ENCODE assay signal across 7 mouse cellular contexts in genomic region chr10:29361095-29361463, GRCm38 (mm10). TPM values are rescaled to one million over a fixed set of nuclear protein-coding genes. Genes with fewer than 3 reads are reported as not detected.
DNase-seq lines count a peak whose midpoint lies in the region; ATAC-seq and TF ChIP-seq lines count a peak whose summit lies in the region.

No protein-coding gene starts in this region.

- no peaks in the 10 kb centered on the region for H3K36me3 ChIP-seq in lung, postnatal 0 days (ENCODE audit: insufficient read depth, low read length)
- no peaks in the 10 kb centered on the region for H3K36me3 ChIP-seq in liver, embryonic 11.5 days (ENCODE audit: control insufficient read depth, insufficient read depth, low read length)
- no peaks in the 10 kb centered on the region for H3K36me3 ChIP-seq in stomach, embryonic 15.5 days

- H3K9ac ChIP-seq in lung, postnatal 0 days (replicated peaks; ENCODE audit: low read depth) = peak overlapping the region; percentile 96
- H3K9ac ChIP-seq in liver, embryonic 11.5 days (ENCODE audit: low read depth, low read length) = peak overlapping the region; percentile 96
- peak overlapping the region; percentile 96 for H3K9ac ChIP-seq in stomach, embryonic 15.5 days

- TF ChIP-seq EP300 in lung, postnatal 0 days (IDR thresholded peaks at IDR 0.05) = no peak

- no peaks in the 10 kb centered on the region for H3K9me3 ChIP-seq in lung, postnatal 0 days (ENCODE audit: low read length)
- no peaks in the 10 kb centered on the region for H3K9me3 ChIP-seq in liver, embryonic 11.5 days (ENCODE audit: control insufficient read depth, low read length)
- H3K9me3 ChIP-seq in stomach, embryonic 15.5 days = no peaks in the 10 kb centered on the region

- peak overlapping the region; percentile 99 for H3K27ac ChIP-seq in lung, postnatal 0 days (ENCODE audit: low read length)
- peak overlapping the region; percentile 94 for H3K27ac ChIP-seq in liver, embryonic 11.5 days (ENCODE audit: low read depth, low read length)
- peak overlapping the region; percentile 99 for H3K27ac ChIP-seq in stomach, embryonic 15.5 days

- no peaks in the 10 kb centered on the region for H3K27me3 ChIP-seq in lung, postnatal 0 days (replicated peaks; ENCODE audit: insufficient read depth, low read length)
- no peaks in the 10 kb centered on the region for H3K27me3 ChIP-seq in liver, embryonic 11.5 days (replicated peaks; ENCODE audit: control insufficient read depth, insufficient read depth, low read length)
- no peaks in the 10 kb centered on the region for H3K27me3 ChIP-seq in stomach, embryonic 15.5 days (replicated peaks)

- ATAC-seq in lung, postnatal 0 days = no peak
- peak; percentile 18; the same call in 1 of the 2 replicates for ATAC-seq in erythroblast, adult 5-6 weeks (replicated peaks; ENCODE audit: low FRiP score, poor library complexity, severe bottlenecking)
- no peak for ATAC-seq in liver, embryonic 11.5 days (replicated peaks; ENCODE audit: low FRiP score)
- ATAC-seq in stomach, embryonic 15.5 days (ENCODE audit: insufficient read depth, low FRiP score, low read depth) = no peak; the same call in 1 of the 2 replicates

- DNase-seq in lung, postnatal 0 days (ENCODE audit: low spot score) = peak; percentile 60
- no peak for DNase-seq in lung, postnatal 25 days (ENCODE audit: low spot score)
- no peak for DNase-seq in liver, embryonic 11.5 days (ENCODE audit: low spot score)
- no peak for DNase-seq in left cerebral cortex, adult 8-10 months (ENCODE audit: low spot score in 2 of 2)
- DNase-seq in urinary bladder, postnatal 10 days (ENCODE audit: low spot score) = no peak

- WGBS in lung, postnatal 0 days = under 1% methylated on average over 6 of the region's 6 CpGs
- WGBS in liver, embryonic 11.5 days = 5% methylated on average over 6 of the region's 6 CpGs
- 2% methylated on average over 6 of the region's 6 CpGs for WGBS in stomach, embryonic 15.5 days

- peak overlapping the region; percentile 96 for H3K4me3 ChIP-seq in lung, postnatal 0 days (ENCODE audit: low read depth, low read length)
- peak overlapping the region; percentile 89 for H3K4me3 ChIP-seq in liver, embryonic 11.5 days (ENCODE audit: low read depth, low read length)
- H3K4me3 ChIP-seq in stomach, embryonic 15.5 days (replicated peaks) = peak overlapping the region; percentile 92

- peaks cover 16% of the 10 kb centered on the region; the same call in 1 of the 2 replicates for H3K4me1 ChIP-seq in lung, postnatal 0 days (ENCODE audit: insufficient read depth, low read depth, low read length)
- H3K4me1 ChIP-seq in liver, embryonic 11.5 days (replicated peaks; ENCODE audit: control insufficient read depth, insufficient read depth, low read length) = peaks cover 4% of the 10 kb centered on the region
- H3K4me1 ChIP-seq in stomach, embryonic 15.5 days = peaks cover 3% of the 10 kb centered on the region; the same call in 1 of the 2 replicates

- no peak for TF ChIP-seq CTCF in lung, postnatal 0 days (IDR thresholded peaks at IDR 0.05)

- peak overlapping the region; percentile 75 for H3K4me2 ChIP-seq in lung, postnatal 0 days (replicated peaks; ENCODE audit: low read depth, low read length)
- H3K4me2 ChIP-seq in liver, embryonic 11.5 days = peak overlapping the region; percentile 70
- H3K4me2 ChIP-seq in stomach, embryonic 15.5 days = peak overlapping the region; percentile 59

RNA-seq across cellular contexts. Expression of gene Rnf146, which starts 1.2 kb away (rescaled TPM):
- 43.0 and 44.8 TPM in 2 replicates for polyA plus RNA-seq in lung, postnatal 0 days (2015; fragmentation: Nextera tagmentation; extraction: Ambion mirVana)
- 8.8 and 11.5 TPM in 2 replicates for total RNA-seq in erythroblast, adult 5-6 weeks (2015; ENCODE audit: low replicate concordance)
- 16.4 and 24.6 TPM in 2 replicates for total RNA-seq in erythroblast, adult 5-6 weeks (2017; ENCODE audit: low replicate concordance)
- 28.3 and 32.6 TPM in 2 replicates for polyA plus RNA-seq in liver, embryonic 11.5 days (2014; fragmentation: Nextera tagmentation; extraction: Ambion mirVana)
- polyA plus RNA-seq in stomach, embryonic 15.5 days (2015; fragmentation: Nextera tagmentation; extraction: Ambion mirVana) = 46.8 and 49.2 TPM in 2 replicates
- total RNA-seq in left cerebral cortex, adult 8-10 months (2022) = 10 to 100 TPM; 85.8 to 94.5 (median 89.2) TPM

RNA-seq across cellular contexts. Expression of gene Echdc1, which starts 48.1 kb away (rescaled TPM):
- polyA plus RNA-seq in lung, postnatal 0 days (2015; fragmentation: Nextera tagmentation; extraction: Ambion mirVana) = 14.7 and 15.1 TPM in 2 replicates
- 2.7 and 5.0 TPM in 2 replicates for total RNA-seq in erythroblast, adult 5-6 weeks (2015; ENCODE audit: low replicate concordance)
- 3.8 and 10.3 TPM in 2 replicates for total RNA-seq in erythroblast, adult 5-6 weeks (2017; ENCODE audit: low replicate concordance)
- 32.9 and 38.0 TPM in 2 replicates for polyA plus RNA-seq in liver, embryonic 11.5 days (2014; fragmentation: Nextera tagmentation; extraction: Ambion mirVana)
- 35.8 and 36.2 TPM in 2 replicates for polyA plus RNA-seq in stomach, embryonic 15.5 days (2015; fragmentation: Nextera tagmentation; extraction: Ambion mirVana)
- total RNA-seq in left cerebral cortex, adult 8-10 months (2022) = 10 to 100 TPM; 27.7 to 38.2 (median 31.8) TPM
